Mouse (Mus musculus): Measurements from ENCODE around the gene Slc44a4.

GRCm38 (mm10) chr17:34931735-34932098, 17.5 kb downstream of the Slc44a4 start:
- TF ChIP-seq POLR2A (IDR thresholded peaks at IDR 0.05; ENCODE audit: low read depth, low read length): no peak
- TF ChIP-seq CTCF (IDR thresholded peaks at IDR 0.05; ENCODE audit: extremely low read depth, insufficient read length, insufficient replicate concordance, low read depth, low read length): no peak
